Mouse (Mus musculus) cortical plate, adult 2 months (tissue): ENCODE data around the gene Tas2r104. TPM values are rescaled to one million over a fixed set of nuclear protein-coding genes. Genes with fewer than 3 reads are reported as not detected.

Experiments
- H3K27ac ChIP-seq: fragments of 200-500 bp; 2 replicates; pipeline ENCODE4 v1.5.1; 2012; ENCODE audit warnings: low read length, control low read depth, inconsistent platforms; ENCODE audit not compliant: insufficient read depth
- H3K4me1 ChIP-seq: fragments of 200-500 bp; 2 replicates; pipeline ENCODE4 v1.6.1; 2011; ENCODE audit warnings: low read length; ENCODE audit not compliant: control insufficient read depth, insufficient read depth
- H3K4me3 ChIP-seq: fragments of 200-500 bp; 2 replicates; pipeline ENCODE4 v1.5.1; 2011; ENCODE audit warnings: mild to moderate bottlenecking, low read length, control low read depth; ENCODE audit not compliant: insufficient read depth
- CTCF ChIP-seq: fragments of 200-500 bp; IDR thresholded peaks from 2 replicates; pipeline ENCODE4 v1.5.1; 2011; ENCODE audit warnings: mild to moderate bottlenecking, control low read depth, low read length; ENCODE audit not compliant: insufficient read depth; ENCODE audit errors: extremely low read depth
- POLR2A ChIP-seq: fragments of 200-500 bp; IDR thresholded peaks from 2 replicates; pipeline ENCODE4 v1.6.1; 2011; ENCODE audit warnings: mild to moderate bottlenecking, low read length, control low read depth; ENCODE audit not compliant: insufficient read depth; ENCODE audit errors: extremely low read depth
- polyA plus RNA-seq: library from polyadenylated mRNA; depleted of rRNA; stranded (reverse); fragments of >200 nt; gene quantifications from 2 replicates; pipeline ENCODE4 v1.2.3, GENCODE M21; 2012; rRNA removed

Tas2r104 gene
- polyA plus RNA-seq, result not detected in 2 replicates

DNA sequence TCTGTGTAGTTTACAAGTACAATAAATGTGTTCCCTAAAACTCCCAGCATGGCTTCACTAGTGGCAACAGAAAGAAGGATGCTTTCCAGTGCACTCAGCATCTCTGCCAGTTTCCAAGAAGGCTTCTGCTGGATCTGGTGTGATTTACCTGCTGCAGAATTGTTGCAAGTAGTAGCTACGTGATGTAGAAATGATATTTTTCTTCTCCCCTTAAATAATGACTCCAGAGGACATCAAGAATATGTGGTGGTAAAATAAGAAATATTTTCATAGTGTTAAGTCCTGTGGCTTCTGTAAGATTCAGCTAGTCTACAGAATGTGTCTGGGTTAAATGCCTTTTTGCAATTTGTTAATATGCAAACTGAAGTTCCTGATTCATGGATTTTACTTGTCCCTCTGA lies at the start of gene Tas2r104:
Tas2r104 (minus strand) TSS at position 101 of the 400 bp plus-strand sequence.
- no peak for TF ChIP-seq CTCF
- no peak for TF ChIP-seq POLR2A
- H3K4me1 ChIP-seq, result no peaks in the 10 kb centered on the region
- no peak within 1 kb of the TSS for H3K27ac ChIP-seq
- H3K4me3 ChIP-seq, result no peak within 1 kb of the TSS

- H3K4me3 ChIP-seq, result no peak overlapping the region
- H3K27ac ChIP-seq, result no peak overlapping the region
- H3K4me1 ChIP-seq, result no peaks in the 10 kb centered on the region
- TF ChIP-seq CTCF (no peak), POLR2A (no peak)
These were observed 27.3 kb upstream of the Tas2r104 start for GRCm38 (mm10) chr6:131712803-131713202.

DNA sequence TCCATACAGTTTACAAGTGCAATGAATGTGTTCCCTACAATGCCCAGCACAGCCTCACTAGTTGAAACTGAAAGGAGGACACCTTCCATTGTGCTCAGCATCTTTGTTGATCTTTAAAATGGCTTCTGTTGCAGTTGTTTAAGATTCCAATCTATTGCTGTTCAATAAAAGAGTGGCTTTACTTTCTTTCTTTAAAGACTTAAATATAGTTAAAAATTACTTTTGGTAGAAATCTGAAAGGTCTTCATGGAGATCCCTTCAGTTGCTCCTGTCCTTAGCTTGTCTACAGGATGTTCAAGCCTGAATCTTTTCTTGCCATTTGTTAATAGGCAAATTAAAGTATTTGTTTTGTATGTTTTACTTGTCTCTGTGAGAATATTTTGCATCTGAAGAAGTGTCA lies 4.4 kb upstream of the Tas2r104 start, which contains the start of gene Tas2r114:
Tas2r114 (minus strand) TSS at position 101 of the 400 bp plus-strand sequence.
- Histone ChIP-seq H3K4me3 (no peak within 1 kb of the TSS), H3K27ac (no peak within 1 kb of the TSS), H3K4me1 (no peaks in the 10 kb centered on the region)
- TF ChIP-seq POLR2A (no peak), CTCF (no peak)

DNA sequence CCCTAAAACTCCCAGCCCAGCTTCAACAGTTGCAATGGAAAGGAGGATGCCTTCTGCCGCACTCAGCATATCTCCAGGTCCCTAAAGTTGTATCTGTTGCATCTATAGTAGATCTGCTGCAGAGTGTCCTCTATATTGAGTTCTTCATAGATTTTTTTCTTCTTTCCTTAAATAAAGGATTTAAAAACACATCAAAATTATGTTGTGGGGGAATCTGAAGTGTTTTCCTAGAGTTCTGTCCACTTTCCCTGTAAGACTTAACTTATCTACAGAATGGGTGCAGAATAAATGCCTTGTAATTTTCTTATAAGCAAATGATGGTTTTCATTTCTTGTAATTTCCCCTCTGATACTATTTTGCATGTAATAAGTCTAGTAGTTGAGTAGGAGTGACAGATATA lies 1.9 kb upstream of the Tas2r104 start, which contains the start of gene Tas2r105:
Tas2r105 (minus strand) TSS at position 101 of the 400 bp plus-strand sequence.
- H3K27ac ChIP-seq, result no peak within 1 kb of the TSS
- no peak for TF ChIP-seq CTCF
- no peak for TF ChIP-seq POLR2A
- H3K4me3 ChIP-seq, result no peak within 1 kb of the TSS
- no peaks in the 10 kb centered on the region for H3K4me1 ChIP-seq

- no peak for TF ChIP-seq POLR2A
- no peak for TF ChIP-seq CTCF
- H3K4me3 ChIP-seq, result no peak within 1 kb of the TSS
- H3K27ac ChIP-seq, result no peak within 1 kb of the TSS
- H3K4me1 ChIP-seq, result no peaks in the 10 kb centered on the region
These were observed 6.8 kb downstream of the Tas2r104 start, which contains the start of gene Tas2r106 for GRCm38 (mm10) chr6:131678786-131679185. Gene Tas2r106, minus strand, starts transcription at chr6:131678886.

DNA sequence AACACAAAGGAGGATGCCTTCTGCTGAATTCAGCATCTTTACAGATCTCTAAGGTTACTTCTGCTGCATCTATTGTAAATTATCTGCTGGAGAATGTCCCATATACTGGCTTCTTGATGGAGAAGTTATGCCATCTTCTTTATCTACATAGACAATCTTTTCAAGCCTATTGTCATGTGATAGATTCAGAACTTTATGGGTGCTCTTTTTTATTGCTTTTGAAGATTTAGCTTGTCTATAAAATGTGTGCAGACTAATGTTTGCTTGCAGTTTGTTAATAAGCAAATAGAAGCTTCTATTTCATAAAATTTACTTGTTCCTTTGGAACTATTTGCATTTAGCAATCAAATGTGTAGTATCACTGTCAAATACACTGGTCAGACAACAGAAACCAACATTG lies 25.5 kb downstream of the Tas2r104 start, which contains the start of gene Tas2r107:
Tas2r107 (minus strand) TSS at position 101 of the 400 bp plus-strand sequence.
- no peaks in the 10 kb centered on the region for H3K4me1 ChIP-seq
- no peak within 1 kb of the TSS for H3K27ac ChIP-seq
- no peak for TF ChIP-seq CTCF
- no peak within 1 kb of the TSS for H3K4me3 ChIP-seq

Other genes starting within 250 kb of the Tas2r104 start
- not detected in 2 replicates for gene 5430401F13Rik, start 199.3 kb downstream of the Tas2r104 start, polyA plus RNA-seq
- not detected in 2 replicates for gene Gm6619, start 199.3 kb downstream of the Tas2r104 start, polyA plus RNA-seq
- gene Tas2r130, start 54.8 kb downstream of the Tas2r104 start, polyA plus RNA-seq, result not detected in 2 replicates
- not detected in 2 replicates for gene Tas2r107, start 25.6 kb downstream of the Tas2r104 start, polyA plus RNA-seq
- gene Tas2r106, start 6.9 kb downstream of the Tas2r104 start, polyA plus RNA-seq, result not detected in 2 replicates
- gene Tas2r105, start 1.8 kb upstream of the Tas2r104 start, polyA plus RNA-seq, result not detected in 2 replicates
- not detected in 2 replicates for gene Tas2r114, start 4.3 kb upstream of the Tas2r104 start, polyA plus RNA-seq